Comparison of ENCODE assay signal across 17 mouse cellular contexts in the genomic region with DNA sequence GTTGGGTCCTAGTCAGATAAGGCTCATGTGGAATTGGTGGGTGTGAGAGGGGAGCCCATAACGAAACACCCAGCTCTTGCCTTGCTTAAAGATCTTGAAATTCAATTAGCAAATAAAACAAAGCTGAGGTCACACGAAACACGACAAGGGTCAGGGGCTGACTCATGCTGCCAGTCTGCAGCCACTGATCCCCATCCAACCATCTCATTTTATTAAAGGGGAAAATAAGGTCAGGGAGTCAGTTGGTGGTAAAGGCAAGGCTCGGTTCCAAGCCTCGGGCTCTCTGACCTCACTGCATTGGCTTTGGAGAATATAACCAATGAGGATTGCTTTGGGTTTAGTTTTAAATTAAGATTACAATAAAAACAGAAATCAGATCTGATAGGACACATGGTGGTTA.
DNase-seq lines count a peak whose midpoint lies in the region; ATAC-seq lines count a peak whose summit lies in the region.
"Had no signal": no experiment of that assay in that cellular context is flagged by ENCODE, and none has a peak within 500 bp of the region (broad histone marks: within the 10 kb centered on the region; RNA-seq: fewer than 3 reads in every experiment).

No protein-coding gene starts in this region.

- ATAC-seq in megakaryocyte-erythroid progenitor cell, adult 5-6 weeks (replicated peaks; ENCODE audit: low FRiP score, low TSS enrichment, poor library complexity, severe bottlenecking): no peak
- ATAC-seq: activated CD4-positive, CD25-positive, alpha-beta regulatory T cell, adult 4 months; CD4-positive, CD25-positive, alpha-beta regulatory T cell, adult 4 months; hindbrain, postnatal 0 days; intestine, embryonic 16.5 days; liver, postnatal 0 days; lung, postnatal 0 days had no signal

- peak; percentile 45 for DNase-seq in kidney, adult 18-20 months
- DNase-seq in kidney, postnatal 10 days: no peak
- DNase-seq in 3T3-L1 (ENCODE audit: low read depth, low spot score) (peak; percentile 82), MN1 (ENCODE audit: low spot score) (peak; percentile 8)
- peak; percentile 38 for DNase-seq in kidney, postnatal 14 days
- DNase-seq in frontal cortex, postnatal 14 days (ENCODE audit: low spot score in 2 of 2): no peak
- DNase-seq: adrenal gland, postnatal 25 days; cerebellum, adult 9-11 months; liver, postnatal 0 days; right cerebral cortex, postnatal 14 days; spleen, adult 18-20 months had no signal

Comparison
In these comparisons a context has a peak if more than half of its experiments do, and no peak if none do; other contexts are left out.
1. DNase-seq: peak in kidney, adult 18-20 months (single experiment), 3T3-L1 (single experiment), MN1 (single experiment) and kidney, postnatal 14 days (single experiment); none in kidney, postnatal 10 days (single experiment) and frontal cortex, postnatal 14 days (0 of 2).